Mouse (Mus musculus) heart, postnatal 0 days (tissue): ENCODE results near the gene Bcap29. TPM values are rescaled to one million over a fixed set of nuclear protein-coding genes. Genes with fewer than 3 reads are reported as not detected.

ENCODE experiments used
- ATAC-seq: fragments of 200-750 bp; cut with Nextera tagmentation; 2 replicates; pipeline ENCODE4 v1.8.0; 2017; ENCODE audit warnings: low read depth, moderate number of reproducible peaks, moderate library complexity; ENCODE audit not compliant: insufficient read depth
- DNase-seq: peaks from one replicate; pipeline ENCODE4 v3.0.0-alpha.2; 2016; ENCODE audit warnings: low spot score
- H3K27ac ChIP-seq: fragments of 300-500 bp; sonication (generic); 2 replicates; pipeline ENCODE4 v1.5.1; 2014; ENCODE audit warnings: low read depth, mild to moderate bottlenecking
- H3K27me3 ChIP-seq: fragments of 300-500 bp; sonication (generic); 2 replicates; pipeline ENCODE4 v1.6.1; 2014; ENCODE audit warnings: low read length, mixed read lengths; ENCODE audit not compliant: control insufficient read depth, insufficient read depth
- H3K36me3 ChIP-seq: fragments of 300-500 bp; sonication (generic); replicated peaks from 2 replicates; pipeline ENCODE4 v1.6.1; 2014; ENCODE audit warnings: low read length, mixed read lengths; ENCODE audit not compliant: control insufficient read depth, insufficient read depth
- H3K4me1 ChIP-seq: fragments of 300-500 bp; sonication (generic); 2 replicates; pipeline ENCODE4 v1.6.1; 2014; ENCODE audit warnings: antibody characterized with exemption; ENCODE audit not compliant: control insufficient read depth, insufficient read depth
- H3K4me2 ChIP-seq: fragments of 300-500 bp; sonication (generic); 2 replicates; pipeline ENCODE4 v1.6.1; 2014; ENCODE audit warnings: low read depth, mild to moderate bottlenecking, low read length, moderate library complexity
- H3K4me3 ChIP-seq: fragments of 300-500 bp; sonication (generic); 2 replicates; pipeline ENCODE4 v1.5.1; 2014; ENCODE audit warnings: low read depth, low read length
- H3K9ac ChIP-seq: fragments of 300-500 bp; sonication (generic); replicated peaks from 2 replicates; pipeline ENCODE4 v1.6.1; 2014; ENCODE audit warnings: low read depth, low read length, mixed read lengths
- H3K9me3 ChIP-seq: fragments of 300-500 bp; sonication (generic); replicated peaks from 2 replicates; pipeline ENCODE4 v1.6.1; 2016; ENCODE audit warnings: low read length; ENCODE audit not compliant: control insufficient read depth
- CTCF ChIP-seq: IDR thresholded peaks from 2 replicates; pipeline ENCODE4 v1.5.1; 2016; ENCODE audit warnings: antibody characterized with exemption, control low read depth, low read depth
- EP300 ChIP-seq: IDR thresholded peaks from 2 replicates; pipeline ENCODE4 v1.6.1; 2016; ENCODE audit warnings: antibody characterized with exemption, low read depth
- WGBS: fragments of 180-500 bp; shearing (Covaris S2); extraction: QIAGEN DNeasy Blood & Tissue Kit; methylation state at CpG from one replicate; pipeline ENCODE4 v1.1.7; 2014; 5-methylcytosine and 5-hydroxymethylcytosine counted together
- polyA plus RNA-seq: library from polyadenylated mRNA; unstranded; fragments of >200 nt; fragmentation: Nextera tagmentation; extraction: Ambion mirVana; gene quantifications from 2 replicates; pipeline ENCODE4 v1.2.1, GENCODE M21; 2015
- total RNA-seq: library from RNA; depleted of rRNA; stranded (reverse); fragments of >200 nt; gene quantifications from 2 replicates; pipeline ENCODE4 v1.2.3, GENCODE M21; 2014; ENCODE audit warnings: low replicate concordance

Gene Bcap29
- total and polyA plus RNA-seq, 2 experiments from 2014 or later, result 10.4 to 52.8 TPM

GRCm38 (mm10) chr12:31594296-31594695 lies 40.2 kb downstream of the Bcap29 start:
- ATAC-seq, result no peak
- Histone ChIP-seq H3K4me3 (no peak overlapping the region), H3K36me3 (peaks cover 8% of the 10 kb centered on the region; the same call in 1 of the 2 replicates), H3K27me3 (no peaks in the 10 kb centered on the region), H3K9ac (no peak overlapping the region), H3K4me1 (peaks cover 8% of the 10 kb centered on the region; the same call in 1 of the 2 replicates), H3K4me2 (no peak overlapping the region), H3K9me3 (no peaks in the 10 kb centered on the region), H3K27ac (no peak overlapping the region)
- 95% methylated on average over 3 of the region's 3 CpGs for WGBS
- DNase-seq, result no peak
- TF ChIP-seq EP300 (no peak), CTCF (no peak)

GRCm38 (mm10) chr12:31592011-31592410 lies 42.4 kb downstream of the Bcap29 start:
- Histone ChIP-seq H3K4me1 (peaks cover 8% of the 10 kb centered on the region; the same call in 1 of the 2 replicates), H3K4me2 (no peak overlapping the region), H3K9me3 (0 out of 2 replicates have a peak, but pooled peaks cover 6% of the 10 kb centered on the region), H3K27me3 (no peaks in the 10 kb centered on the region), H3K27ac (no peak overlapping the region), H3K36me3 (peaks cover 4% of the 10 kb centered on the region; the same call in 1 of the 2 replicates), H3K4me3 (no peak overlapping the region), H3K9ac (no peak overlapping the region)
- WGBS, result 33% methylated on average over 3 of the region's 3 CpGs
- TF ChIP-seq EP300, result no peak
- no peak for TF ChIP-seq CTCF
- DNase-seq (no peak), ATAC-seq (no peak)

- Histone ChIP-seq H3K27me3 (no peaks in the 10 kb centered on the region), H3K9ac (no peak overlapping the region), H3K4me2 (no peak overlapping the region), H3K9me3 (0 out of 2 replicates have a peak, but pooled peaks cover under 1% of the 10 kb centered on the region), H3K4me1 (no peaks in the 10 kb centered on the region), H3K36me3 (no peaks in the 10 kb centered on the region), H3K27ac (no peak overlapping the region), H3K4me3 (no peak overlapping the region)
- no peak for DNase-seq
- 70% methylated on average over 2 of the region's 2 CpGs for WGBS
- no peak for ATAC-seq
- TF ChIP-seq EP300, result no peak
- TF ChIP-seq CTCF, result no peak
Observed at GRCm38 (mm10) chr12:31583726-31584125, 50.7 kb downstream of the Bcap29 start.

- Histone ChIP-seq H3K36me3 (no peaks in the 10 kb centered on the region), H3K4me2 (no peak overlapping the region), H3K9me3 (0 out of 2 replicates have a peak, but pooled peaks cover 3% of the 10 kb centered on the region), H3K27me3 (no peaks in the 10 kb centered on the region), H3K4me3 (no peak overlapping the region), H3K4me1 (no peaks in the 10 kb centered on the region), H3K9ac (no peak overlapping the region), H3K27ac (no peak overlapping the region)
- WGBS, result 77% methylated on average over 5 of the region's 5 CpGs
- no peak for ATAC-seq
- DNase-seq, result no peak
- no peak for TF ChIP-seq EP300
- no peak for TF ChIP-seq CTCF
Observed at GRCm38 (mm10) chr12:31582081-31582480, 52.4 kb downstream of the Bcap29 start.

GRCm38 (mm10) chr12:31581319-31581810 lies 53.1 kb downstream of the Bcap29 start:
- Histone ChIP-seq H3K27ac (no peak overlapping the region), H3K4me2 (no peak overlapping the region), H3K9me3 (0 out of 2 replicates have a peak, but pooled peaks cover 3% of the 10 kb centered on the region), H3K9ac (no peak overlapping the region), H3K27me3 (no peaks in the 10 kb centered on the region), H3K4me3 (no peak overlapping the region), H3K36me3 (no peaks in the 10 kb centered on the region), H3K4me1 (no peaks in the 10 kb centered on the region)
- WGBS, result 60% methylated on average over 7 of the region's 7 CpGs
- TF ChIP-seq CTCF (no peak), EP300 (no peak)
- DNase-seq (no peak), ATAC-seq (no peak)

- Histone ChIP-seq H3K27me3 (no peaks in the 10 kb centered on the region), H3K4me3 (no peak overlapping the region), H3K36me3 (no peaks in the 10 kb centered on the region), H3K4me2 (no peak overlapping the region), H3K9ac (no peak overlapping the region), H3K4me1 (no peaks in the 10 kb centered on the region), H3K9me3 (0 out of 2 replicates have a peak, but pooled peaks cover 3% of the 10 kb centered on the region), H3K27ac (no peak overlapping the region)
- DNase-seq (no peak), ATAC-seq (no peak)
- TF ChIP-seq CTCF, result no peak
- no peak for TF ChIP-seq EP300
- 78% methylated on average over 5 of the region's 5 CpGs for WGBS
Observed at GRCm38 (mm10) chr12:31580634-31581318, 53.7 kb downstream of the Bcap29 start.
